Mouse (Mus musculus): ENCODE measurements at regions not wholly inside any gene's neighbourhood (a gene's known extent, or its start where the extent isn't known, plus 50 kb on each side); places are given as distances from the start of the nearest gene placed in this dataset.

DNA sequence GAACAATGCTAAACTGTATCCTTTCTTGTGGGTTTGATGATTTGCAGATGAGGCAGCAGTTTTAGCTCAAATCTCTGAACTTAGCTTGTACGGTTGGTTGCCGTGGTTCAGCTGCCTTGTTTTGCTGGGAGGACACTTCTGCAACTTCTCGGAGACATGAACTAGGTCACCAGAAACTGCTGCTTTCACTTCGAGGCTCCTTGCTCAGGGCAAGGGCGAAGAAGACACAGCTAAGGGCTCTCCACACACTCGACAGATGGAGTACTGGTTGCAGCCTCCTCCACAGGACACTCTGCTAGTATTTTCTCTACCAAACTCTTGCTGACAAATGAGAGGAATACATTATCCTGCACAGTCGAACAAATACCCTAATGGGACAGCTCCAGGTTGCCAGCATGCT, 94.9 kb upstream of the Ado start:
- TF ChIP-seq CEBPB (IDR thresholded peaks at IDR 0.05; ENCODE audit: low read depth) = no peak
- TF ChIP-seq CTCF (IDR thresholded peaks at IDR 0.05; ENCODE audit: control insufficient read depth, insufficient read depth, insufficient read length) = no peak
- no peak for TF ChIP-seq MYOG (IDR thresholded peaks at IDR 0.05; ENCODE audit: control insufficient read depth, extremely low read depth, insufficient read length)

Data from C2C12 (cell line).